Mouse (Mus musculus) layer of hippocampus, adult 9-11 months (tissue): ENCODE measurements around the gene Sall1.
A peak's percentile ranks its signal among the peaks of the same experiment; 100 is the strongest.

Source experiments
- DNase-seq: peaks from one replicate; pipeline ENCODE4 v3.0.0; 2022

The Sall1 gene

DNA sequence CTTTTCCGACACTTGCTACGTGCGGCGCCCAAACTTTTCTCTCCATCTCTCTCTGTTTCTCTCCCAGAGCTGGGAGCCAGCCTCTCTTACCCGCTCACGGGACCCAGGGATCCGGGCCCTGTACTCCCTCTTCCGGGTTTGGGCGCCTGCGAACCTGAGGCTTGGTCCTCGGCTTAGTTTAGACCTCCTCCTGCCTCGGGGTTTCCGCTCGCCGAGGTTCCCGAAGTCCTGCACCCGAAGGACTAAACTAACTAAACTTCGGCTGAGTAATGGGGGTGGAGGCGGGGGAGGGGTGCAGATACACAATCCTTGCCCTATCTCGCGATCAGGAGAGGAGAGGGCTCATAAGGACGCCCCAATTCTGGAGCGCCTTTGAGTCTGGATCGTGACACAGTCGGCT lies at the start of gene Sall1:
Gene Sall1, minus strand, starts transcription at position 223 of the 400 bp plus-strand sequence.
- DNase-seq: no peak

DNA sequence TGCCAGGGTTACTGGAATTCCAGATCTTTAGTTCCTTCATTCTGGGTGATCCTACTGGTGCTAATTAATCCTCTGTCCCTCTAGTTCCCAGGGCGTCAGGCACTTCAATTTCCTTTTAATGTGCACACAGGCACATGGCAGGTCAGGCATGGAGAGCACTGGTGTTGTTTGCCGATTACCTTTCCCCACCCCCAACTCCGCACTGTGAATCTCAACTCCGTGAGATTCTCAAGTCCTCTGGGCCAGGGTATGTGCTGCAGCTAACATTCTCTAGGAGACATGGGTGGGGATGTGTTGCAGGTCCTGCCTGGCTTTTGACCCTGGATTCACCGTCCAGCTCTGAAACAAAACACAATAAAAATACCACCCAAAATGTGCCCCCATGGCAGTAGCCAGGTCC lies 46.0 kb upstream of the Sall1 start:
- no peak for DNase-seq

DNA sequence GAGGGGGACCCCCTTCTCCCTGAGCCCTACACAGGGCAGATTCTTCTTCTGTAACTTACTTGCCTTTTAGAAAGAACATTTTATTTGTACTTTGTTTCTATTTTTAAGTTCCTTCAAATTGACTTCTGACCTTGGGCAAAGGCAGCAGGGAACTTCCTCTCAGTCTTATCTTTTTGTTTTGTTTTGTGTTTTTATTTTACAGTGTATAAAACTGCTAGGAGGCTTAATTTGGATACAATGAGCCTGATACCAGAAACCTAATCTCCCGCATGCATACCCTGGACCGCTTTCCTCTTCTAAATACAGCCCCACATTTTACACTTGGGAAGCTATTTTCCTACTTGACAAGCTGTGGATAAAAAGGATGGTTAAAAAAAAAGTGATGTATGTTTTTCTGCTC lies 35.2 kb upstream of the Sall1 start:
- DNase-seq: no peak

DNA sequence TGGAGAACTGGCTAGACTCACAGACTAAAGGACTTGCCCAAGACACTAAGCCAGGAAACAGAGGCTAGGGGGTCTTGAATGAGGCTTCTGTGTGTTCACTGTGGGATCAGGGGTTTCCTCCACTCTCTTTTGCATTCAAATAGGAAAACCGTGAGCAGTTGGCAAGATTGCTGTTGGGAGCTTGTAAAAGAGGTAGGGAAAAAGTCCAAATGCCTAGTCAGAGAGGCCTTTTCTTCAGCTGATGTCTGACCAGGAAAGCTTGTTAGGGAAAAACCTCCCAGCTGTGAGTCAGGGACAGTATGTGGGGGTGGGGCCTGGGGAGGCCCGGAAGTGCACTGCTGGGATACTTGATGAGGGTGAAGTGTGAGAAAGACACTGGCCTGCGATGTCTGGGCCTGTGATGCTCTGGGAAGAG lies 29.0 kb upstream of the Sall1 start:
- no peak for DNase-seq

DNA sequence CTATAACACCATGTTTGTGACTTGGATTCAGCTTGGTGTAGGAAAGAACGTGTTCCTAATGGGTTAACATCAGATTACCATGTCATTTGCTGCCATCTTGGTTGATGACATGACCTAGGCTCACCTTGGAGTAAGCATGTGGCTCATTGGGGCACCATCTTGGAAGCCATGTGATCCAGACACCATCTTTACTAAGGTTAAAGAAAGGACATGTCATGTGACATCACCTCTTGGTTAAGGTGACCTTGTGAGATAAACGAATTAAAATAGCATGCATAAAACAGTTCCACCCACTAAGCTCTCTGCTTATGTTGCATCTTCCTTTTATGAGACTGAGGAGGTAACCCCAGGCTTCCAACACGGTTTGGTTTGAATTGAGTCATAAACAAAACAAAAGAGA lies 23.5 kb upstream of the Sall1 start:
- DNase-seq: no peak

DNA sequence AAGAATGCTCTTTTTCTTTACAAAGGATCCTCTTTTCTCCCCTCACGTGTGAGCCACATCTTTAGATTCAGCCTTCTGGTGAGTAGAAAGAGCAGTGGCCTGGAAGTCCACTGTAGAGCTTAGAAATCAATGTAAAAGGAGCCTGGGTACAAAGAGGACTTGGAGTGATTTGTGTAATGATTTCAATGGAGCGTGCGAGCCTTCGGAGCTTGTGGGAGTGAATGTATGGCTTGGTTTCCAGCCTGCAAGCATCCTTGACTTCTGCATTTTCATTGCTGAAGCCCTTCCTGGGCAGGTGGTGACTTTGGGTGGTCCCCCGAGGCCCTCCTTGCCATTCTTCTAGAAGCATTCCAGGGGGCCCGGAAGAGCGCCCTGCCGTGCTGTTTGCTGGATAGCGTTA lies 20.1 kb upstream of the Sall1 start:
- no peak for DNase-seq

DNA sequence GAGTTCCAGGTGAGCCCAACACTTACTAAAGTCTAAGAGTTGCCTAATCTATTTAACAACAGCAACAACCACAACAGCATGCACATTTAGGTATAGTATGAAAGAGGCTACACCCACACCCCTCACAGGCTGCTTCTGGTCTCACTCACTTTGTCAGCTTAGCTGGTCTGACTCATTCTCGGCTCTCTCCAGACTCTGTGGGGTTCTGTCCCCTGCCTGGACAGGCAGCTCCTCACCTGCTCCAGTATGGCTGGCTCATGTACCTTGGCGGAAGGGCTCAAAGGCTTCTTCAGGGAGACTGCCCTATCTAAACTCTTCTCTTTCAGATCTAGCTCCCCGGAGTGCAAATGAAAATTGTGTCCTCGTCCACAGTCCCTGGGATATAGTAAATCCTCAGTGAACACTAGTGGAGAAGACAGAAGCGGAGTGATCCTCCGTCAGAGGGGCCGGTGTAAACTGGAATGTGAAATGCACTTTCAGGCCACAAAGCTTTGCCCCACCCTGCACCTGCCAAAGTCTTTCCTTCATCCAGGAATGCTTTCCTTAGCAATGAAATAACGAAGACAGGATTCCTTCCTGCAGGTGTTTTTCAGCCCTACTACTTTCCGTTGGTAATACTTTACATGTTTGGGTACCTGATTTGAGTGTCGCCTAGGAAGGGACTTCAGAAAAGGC lies 19.5 kb upstream of the Sall1 start:
- no peak for DNase-seq

DNA sequence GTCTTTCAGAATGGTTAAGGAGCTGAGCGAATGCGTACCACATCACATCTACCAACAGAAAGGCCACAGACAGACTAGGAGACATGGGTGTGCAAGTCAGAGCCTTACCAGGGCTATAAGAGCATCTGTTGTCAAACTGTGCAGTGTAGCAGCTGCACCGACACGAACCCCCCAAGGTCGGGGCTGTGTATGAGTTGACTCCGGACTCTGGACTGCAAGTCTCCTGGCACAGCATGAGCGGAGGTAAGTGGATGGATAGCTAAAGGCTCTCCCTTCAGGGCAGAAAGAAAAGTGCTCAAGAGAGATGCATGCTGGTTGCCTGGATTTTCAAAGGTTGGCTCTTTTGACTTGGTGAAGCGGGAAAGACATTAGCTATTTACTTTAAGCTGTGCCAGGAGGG lies 16.8 kb upstream of the Sall1 start:
- no peak for DNase-seq

DNA sequence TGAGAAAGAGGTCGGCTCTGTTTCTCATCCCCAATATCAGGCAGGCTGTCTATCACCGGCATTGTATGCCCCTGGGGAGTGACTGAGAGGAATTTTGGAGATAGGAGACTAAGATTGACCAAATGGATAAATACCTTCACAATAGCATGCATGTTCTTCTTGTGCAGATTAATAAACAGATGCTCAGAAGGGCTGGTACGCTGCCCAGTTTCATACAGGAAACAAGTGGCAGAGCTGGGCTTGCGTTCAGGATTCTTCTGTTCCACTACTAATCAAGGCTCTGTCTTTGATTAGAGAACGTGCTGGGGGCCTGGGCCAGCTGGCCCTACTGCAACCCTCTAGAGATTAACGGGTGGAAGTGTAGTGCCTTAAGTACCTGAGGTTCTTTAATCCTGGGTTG lies 15.5 kb upstream of the Sall1 start:
- peak; percentile 45 for DNase-seq

DNA sequence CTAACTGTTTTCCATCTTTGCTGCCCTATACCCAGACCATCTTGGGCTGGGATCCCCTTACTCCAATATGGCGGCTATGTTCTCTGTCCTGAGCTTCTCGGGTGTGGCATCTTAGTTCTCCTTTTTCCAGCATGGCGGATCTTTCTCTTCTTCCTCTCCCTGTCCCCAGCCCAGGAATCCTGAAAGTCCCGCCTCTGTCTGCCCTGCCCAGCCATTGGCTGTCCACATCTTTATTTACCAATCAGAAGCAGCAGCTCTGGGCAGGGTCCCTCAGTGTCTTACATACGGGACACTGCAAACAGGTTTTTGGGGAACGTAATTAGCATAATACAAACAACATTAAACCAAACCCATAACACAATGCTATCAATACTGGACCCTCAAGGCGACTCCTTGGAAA lies 8.9 kb upstream of the Sall1 start:
- DNase-seq: no peak

DNA sequence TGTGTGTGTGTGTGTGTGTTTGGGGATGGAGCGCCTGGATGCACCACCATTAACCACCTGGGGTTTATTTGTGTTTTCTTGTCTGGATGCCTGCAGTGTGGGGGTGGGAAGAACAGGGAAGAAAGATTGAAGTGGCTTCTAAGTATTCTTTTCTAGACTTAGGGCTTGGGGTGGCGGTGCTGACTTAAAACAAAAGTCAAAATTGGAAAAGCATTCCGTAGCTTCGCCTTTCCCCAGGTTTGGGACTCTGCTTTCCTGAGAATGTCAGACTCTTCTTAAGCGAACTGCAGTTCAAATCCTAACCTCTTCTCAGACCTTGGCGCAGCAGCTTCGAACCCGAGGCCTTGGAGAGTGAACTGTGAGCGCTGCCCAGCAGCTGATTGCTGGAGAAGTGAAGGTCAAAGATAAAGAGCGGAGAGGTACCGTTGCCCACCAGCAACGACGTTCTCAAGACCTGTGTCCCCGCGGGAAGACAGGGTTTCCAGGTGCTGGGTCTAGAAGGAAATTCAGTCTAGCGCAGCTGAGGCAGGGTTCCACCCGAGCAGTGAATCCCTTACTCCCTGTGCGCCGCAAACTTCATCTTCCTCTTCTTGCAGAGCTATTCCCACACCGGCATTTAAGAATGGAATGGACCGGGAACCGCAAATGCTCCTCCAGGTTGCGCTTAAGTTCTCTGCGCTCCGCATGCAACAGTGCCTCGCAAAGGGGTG lies 2.8 kb upstream of the Sall1 start:
- DNase-seq: no peak

DNA sequence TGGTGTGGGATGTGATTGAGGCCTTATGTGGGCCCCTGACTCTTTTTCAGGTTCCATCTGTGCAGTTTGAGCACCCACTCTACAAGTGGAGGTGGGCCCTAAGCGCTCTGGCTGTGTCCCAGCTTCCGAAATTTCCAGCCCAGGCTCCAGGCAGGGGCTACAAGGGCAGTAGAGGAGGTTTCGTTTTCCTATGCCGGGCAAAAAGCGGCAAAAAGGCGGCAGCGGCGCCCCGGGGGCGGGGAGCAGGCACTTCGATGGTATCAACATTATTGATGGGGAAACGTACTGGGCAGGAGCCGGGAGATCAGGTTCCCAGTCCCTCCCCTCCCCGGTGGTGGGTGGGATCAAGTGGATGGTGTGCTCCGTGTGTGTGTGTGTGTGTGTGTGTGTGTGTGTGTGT lies 2.3 kb upstream of the Sall1 start:
- DNase-seq: no peak

DNA sequence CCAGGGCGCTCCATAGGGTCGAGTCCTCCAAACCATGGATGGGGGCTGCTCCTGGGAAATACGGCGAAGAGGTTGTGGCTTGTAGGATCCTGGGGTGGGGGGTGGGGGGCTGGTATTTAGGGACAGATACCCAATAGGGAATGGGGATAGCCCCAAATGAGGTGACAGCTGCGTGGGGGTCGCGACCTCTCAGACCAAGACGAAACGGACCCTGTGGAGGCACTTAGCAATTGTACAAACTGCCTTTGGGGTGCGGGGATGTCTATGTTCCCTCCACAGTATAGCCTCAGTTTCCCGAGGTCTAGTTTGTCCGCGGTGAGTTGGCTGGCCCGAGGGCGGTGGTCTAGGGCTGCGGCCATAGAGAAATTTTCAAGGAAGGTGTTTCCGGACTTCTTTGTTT lies 1.8 kb upstream of the Sall1 start:
- DNase-seq: no peak

DNA sequence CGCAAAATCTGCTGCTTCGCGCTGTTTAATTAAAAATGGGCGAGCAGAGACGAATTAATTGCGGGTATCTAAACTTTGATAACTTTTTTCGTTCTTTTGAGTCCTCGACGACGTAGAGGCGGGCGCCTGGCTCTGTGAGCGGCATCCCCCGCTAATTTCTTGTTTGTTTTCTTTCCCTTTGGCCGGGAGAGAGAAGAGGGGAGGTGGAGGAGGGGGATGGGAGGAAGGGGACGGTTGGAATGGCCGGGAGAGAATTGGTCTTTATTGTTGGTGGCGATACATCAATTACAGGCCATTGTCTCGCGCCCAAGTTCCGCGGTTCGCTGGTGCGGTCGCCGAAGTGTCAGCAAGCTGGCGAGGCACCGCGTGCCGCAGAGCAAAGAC lies 1.2 kb upstream of the Sall1 start:
- no peak for DNase-seq

DNA sequence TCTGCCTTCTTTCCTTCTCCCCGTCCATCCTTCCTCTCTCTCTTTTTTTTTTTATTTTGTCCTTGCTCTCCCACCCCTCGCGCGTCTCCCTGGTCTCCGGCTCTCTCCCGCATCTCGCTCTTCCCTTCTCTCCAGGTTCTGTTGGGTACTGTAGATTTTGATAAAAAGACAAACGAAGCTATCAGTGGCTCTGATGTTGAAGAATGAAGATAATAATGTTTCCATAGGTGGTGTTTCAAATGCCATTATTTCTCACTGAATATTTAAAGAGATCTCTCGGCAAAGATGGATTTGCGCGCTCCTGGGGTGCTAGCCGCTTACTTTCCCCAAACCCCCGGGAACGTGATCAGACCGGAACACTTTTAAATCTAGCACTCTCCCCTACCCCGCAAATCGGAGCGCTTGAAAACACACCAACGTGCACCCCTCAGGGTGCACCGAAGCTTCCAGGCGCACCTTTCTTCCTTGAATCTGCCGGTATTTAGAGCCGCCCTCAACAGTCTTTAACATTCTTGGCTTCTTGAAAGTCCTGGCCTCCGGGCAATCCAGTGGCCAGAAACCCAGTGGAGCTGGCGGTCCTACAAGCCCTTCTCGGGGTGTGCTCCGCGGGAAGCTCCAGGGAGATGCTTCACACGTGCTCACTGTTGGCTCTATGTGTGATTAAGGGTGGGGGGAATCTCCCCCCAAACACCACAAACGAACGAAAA lies 702 bp upstream of the Sall1 start:
- DNase-seq: no peak

DNA sequence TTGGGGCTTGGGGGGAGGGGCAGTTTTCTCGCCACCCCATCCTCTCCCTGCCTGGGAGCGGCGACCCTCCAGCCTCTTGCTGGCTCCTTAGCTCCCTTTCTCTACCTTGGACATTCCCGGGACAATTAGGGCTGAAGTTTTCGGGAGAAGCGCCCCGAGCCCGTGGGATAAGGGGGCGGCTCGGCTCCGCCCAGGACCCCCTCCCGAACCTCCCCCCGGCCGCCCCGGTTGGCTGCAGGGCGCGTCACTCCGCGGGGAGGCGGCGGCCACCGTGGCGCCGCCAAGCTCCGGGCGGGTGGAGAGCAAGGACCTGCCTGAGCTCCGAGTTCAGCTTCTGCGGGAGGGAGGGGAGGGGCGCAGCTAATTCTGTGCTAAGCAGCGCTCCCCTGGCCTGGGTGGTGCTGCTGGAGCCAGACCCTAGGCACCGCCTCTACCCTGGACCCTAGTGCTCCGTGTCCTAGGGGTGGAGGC lies 556 bp downstream of the Sall1 start:
- DNase-seq: peak; percentile 83

DNA sequence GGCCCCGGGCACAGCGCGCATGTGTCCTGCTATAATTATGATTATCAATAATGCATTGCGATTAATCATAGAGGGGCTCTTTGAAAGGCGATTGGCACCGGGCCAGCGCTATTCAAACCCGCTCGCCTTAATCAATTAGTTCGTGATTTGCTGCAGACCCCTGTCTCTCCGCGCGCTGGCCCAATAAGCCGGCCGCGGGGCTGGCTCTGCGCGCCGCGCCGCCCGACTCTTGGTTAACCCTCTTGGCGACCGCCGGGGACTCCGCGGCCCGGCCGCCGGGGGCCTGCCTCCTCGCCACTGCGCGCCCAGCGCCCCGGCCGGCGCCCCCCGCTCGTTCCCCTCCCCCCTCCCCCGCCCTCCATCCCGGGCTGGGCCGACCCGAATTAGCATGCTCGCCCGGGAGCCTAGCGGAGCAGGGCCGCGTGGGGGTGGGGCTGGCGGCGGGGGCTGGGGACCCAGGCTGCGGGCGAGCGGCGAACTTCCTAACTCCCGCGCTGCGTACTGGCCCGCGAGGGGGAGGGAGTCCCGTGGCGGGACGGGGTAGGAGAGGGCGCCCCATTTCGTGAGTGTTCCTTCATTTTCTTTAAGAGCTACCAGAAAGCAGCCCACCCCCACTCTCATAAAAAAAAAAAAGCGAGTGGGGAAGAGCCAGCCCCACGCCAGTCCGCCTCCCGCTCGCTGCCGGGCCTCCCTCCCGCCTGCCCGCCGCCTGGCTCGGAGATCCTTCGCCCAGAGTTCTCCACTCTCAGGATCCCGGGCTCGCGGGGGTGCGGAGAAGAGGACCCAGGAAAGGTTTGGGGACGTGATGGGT lies 1.2 kb downstream of the Sall1 start:
- DNase-seq: peak; percentile 90

DNA sequence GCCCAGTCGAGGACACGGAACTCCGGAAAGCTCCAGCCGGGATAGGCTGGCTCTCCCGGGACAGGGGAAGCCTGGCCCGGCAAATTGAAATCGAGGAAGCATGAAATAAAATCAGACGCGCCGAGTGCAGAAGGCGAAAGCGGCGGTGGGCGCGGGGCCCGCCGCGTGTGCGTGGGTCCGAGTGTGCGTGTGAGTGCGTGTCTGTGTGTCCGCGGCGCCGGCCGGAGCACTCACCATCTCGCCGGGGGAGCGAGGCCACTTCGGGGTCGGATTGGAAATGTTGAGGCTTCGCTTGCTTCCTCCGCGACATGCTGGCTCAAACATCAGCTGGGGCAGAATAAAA lies 1.9 kb downstream of the Sall1 start:
- DNase-seq: no peak

DNA sequence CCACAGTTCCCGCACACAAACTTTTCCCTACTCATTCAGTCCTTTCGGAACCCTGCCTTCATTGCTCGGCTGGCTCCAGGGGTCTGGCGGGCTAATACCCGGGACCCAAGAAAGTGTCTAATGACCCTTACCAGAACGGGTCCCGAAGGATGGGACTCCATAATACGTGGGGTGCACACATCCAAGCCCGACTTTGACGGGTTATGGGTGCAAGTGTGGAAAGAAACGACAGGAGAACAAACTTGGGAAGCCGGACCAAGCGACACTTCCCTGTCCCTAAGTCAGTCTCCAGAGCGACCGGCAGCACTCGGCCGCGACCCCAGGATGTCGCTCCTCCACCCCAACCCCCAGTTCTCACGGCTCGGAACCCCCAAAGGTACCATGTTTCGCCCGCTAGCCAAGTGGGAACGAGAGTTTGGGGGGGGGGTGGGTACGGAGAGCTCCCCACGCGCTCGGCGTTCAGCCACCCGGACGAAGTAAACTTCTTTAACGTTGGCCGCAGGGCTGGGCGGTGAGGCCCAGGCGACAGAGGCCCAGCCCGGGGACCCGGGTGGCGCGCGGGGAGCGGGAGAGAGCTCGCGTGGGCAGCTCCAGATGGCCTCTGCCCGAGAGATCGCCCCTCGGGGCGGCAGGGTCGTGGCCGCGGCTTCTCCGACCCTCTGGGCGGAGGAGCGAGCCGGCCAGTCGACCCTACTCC lies 2.4 kb downstream of the Sall1 start:
- DNase-seq: no peak

DNA sequence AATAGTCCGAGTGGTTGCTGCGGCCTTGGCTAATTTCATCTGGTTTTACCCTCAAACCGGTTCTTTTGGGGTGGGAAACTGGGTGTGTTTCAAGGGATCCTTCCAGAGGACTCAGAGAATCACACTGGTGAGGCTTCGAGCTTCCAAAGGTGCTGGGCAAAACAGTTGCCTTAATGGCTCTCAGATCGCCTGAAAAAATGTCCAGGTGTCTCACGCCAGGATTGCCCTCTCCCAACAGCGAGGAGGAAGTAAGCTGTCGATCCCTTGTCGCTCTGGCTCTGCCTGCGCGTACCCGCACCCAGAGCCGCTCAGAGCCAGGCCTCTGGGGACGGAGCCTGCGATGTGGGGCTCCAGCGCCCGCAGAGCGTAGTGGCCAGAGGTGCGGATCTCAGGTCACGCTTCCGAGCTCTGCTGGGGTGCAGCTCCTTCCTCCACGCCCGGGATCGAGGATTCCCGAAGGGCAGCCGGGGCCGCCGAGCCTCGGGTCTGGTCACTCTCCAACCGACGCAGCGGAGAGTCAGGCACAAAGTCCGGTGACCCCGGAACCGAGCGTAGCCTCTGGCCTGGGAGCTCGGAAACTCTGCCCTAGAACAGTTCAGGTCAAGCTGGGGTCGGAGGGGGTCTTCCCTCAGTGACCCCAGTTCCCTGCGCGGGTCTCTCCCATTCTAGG lies 3.1 kb downstream of the Sall1 start:
- DNase-seq: no peak

DNA sequence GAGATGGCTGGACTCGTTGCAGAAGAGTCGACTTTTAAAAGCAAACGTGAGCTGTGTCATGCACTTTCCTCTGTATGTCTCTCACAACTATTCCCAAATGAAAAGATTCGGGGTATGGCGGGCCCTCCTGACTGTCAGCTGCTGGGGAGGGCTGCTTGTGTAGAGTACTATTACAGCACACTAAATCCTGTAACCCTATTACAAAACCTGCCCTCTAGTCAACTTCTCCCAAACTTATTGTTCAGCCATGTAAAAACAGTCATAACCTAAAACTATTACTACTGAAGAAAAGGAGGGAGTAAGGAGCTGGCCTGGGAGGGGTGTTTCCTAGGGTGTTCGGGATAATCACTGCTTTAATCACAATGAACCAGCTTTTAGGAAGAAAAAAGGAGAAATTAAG lies 4.1 kb downstream of the Sall1 start:
- DNase-seq: no peak

DNA sequence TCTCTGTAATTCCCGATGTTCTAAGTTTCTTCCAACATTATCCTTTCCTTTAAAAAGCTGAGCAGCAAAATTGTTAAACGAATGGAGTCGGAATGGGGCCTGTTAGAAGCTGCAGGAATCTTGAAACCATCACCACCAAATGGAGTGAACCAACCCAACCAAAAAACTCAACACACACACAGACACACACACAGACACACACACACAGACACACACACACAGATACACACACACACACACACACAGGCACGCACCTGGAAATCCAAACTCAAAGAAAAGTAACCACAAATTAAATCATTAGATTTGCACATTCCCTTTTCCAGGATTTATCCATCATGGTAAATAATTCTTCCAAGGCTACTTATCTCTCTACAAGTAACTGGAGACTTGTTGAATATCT lies 5.0 kb downstream of the Sall1 start:
- DNase-seq: no peak
